Mouse (Mus musculus): ENCODE results near the gene Mb21d2.

DNA sequence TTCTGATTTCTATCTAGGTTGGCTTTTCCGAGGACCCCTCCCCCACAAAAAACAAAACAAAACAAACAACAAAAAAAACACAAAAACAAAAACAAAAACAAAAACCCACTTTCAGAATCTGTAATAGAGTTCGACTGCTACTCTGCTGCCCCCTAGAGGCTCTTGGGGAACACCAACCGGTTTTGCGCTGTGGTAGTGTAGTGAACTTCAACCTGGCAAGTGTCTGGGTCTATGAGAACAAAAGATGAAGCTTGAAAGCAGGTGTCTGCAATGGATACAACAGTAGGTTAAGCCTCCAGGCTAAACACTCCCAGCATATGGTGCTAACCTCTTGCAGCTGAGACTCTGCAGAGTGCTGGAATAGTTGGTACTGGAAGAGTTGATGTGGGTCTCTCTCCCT, 136.4 kb downstream of the Mb21d2 start:
- TF ChIP-seq POLR2A (IDR thresholded peaks at IDR 0.05; ENCODE audit: borderline replicate concordance, control insufficient read depth, low read depth, low read length) (no peak), CTCF (IDR thresholded peaks at IDR 0.05; ENCODE audit: control insufficient read depth, insufficient read depth, low read length) (peak; percentile 39; the same call in 1 of the 2 replicates)
